Mouse (Mus musculus): Measurements from ENCODE around the gene Gm15217. TPM values are rescaled to one million over a fixed set of nuclear protein-coding genes. Genes with fewer than 3 reads are reported as not detected.

Gene Gm15217
- polyA plus RNA-seq, 1 experiment from 2014 or later: not detected

GRCm38 (mm10) chr14:46384946-46385691, 5.9 kb downstream of the Gm15217 start:
- WGBS (ENCODE audit: insufficient replicate concordance): 29% methylated on average over 14 of the region's 14 CpGs

GRCm38 (mm10) chr14:46385701-46386477, 6.7 kb downstream of the Gm15217 start:
- 1% methylated on average over 39 of the region's 39 CpGs for WGBS (ENCODE audit: insufficient replicate concordance)
- H3K4me1 ChIP-seq (replicated peaks): peaks cover 23% of the 10 kb centered on the region
- no peak overlapping the region for H3K27ac ChIP-seq
- DNase-seq: no peak
- peak overlapping the region; percentile 56 for H3K4me3 ChIP-seq (replicated peaks)
- H3K27me3 ChIP-seq: peaks cover 89% of the 10 kb centered on the region
- H3K9me3 ChIP-seq (replicated peaks): no peaks in the 10 kb centered on the region
- no peaks in the 10 kb centered on the region for H3K36me3 ChIP-seq
- H3K4me2 ChIP-seq: peak overlapping the region; percentile 70
- no peak for ATAC-seq (ENCODE audit: low read depth)
- H3K9ac ChIP-seq: peak overlapping the region; percentile 29; the same call in 1 of the 2 replicates

More at GRCm38 (mm10) chr14:46384946-46385691, 5.9 kb downstream of the Gm15217 start:
- H3K27me3 ChIP-seq: peaks cover 88% of the 10 kb centered on the region
- H3K4me2 ChIP-seq: peak overlapping the region; percentile 70
- peak overlapping the region; percentile 29; the same call in 1 of the 2 replicates for H3K9ac ChIP-seq
- H3K9me3 ChIP-seq (replicated peaks): no peaks in the 10 kb centered on the region
- no peaks in the 10 kb centered on the region for H3K36me3 ChIP-seq
- DNase-seq (no peak), ATAC-seq (ENCODE audit: low read depth) (no peak)
- peaks cover 21% of the 10 kb centered on the region for H3K4me1 ChIP-seq (replicated peaks)
- peak overlapping the region; percentile 56 for H3K4me3 ChIP-seq (replicated peaks)
- H3K27ac ChIP-seq: no peak overlapping the region

- Histone ChIP-seq H3K27me3 (peaks cover 89% of the 10 kb centered on the region), H3K4me3 (replicated peaks) (peak overlapping the region; percentile 56), H3K4me1 (replicated peaks) (peaks cover 23% of the 10 kb centered on the region), H3K27ac (no peak overlapping the region), H3K9ac (peak overlapping the region; percentile 24; the same call in 1 of the 2 replicates), H3K4me2 (peak overlapping the region; percentile 70), H3K36me3 (no peaks in the 10 kb centered on the region), H3K9me3 (replicated peaks) (no peaks in the 10 kb centered on the region)
- 2% methylated on average over 28 of the region's 28 CpGs for WGBS (ENCODE audit: insufficient replicate concordance)
- 0 out of 2 replicates have a peak, but pooled peaks have one; percentile 5 for ATAC-seq (ENCODE audit: low read depth)
- DNase-seq: no peak
Measured at GRCm38 (mm10) chr14:46386478-46387356, 7.5 kb downstream of the Gm15217 start.

- no peak overlapping the region for H3K27ac ChIP-seq
- peak; percentile 84 for ATAC-seq (ENCODE audit: low read depth)
- WGBS (ENCODE audit: insufficient replicate concordance): under 1% methylated on average over 27 of the region's 27 CpGs
Measured at GRCm38 (mm10) chr14:46387357-46387671, 8.1 kb downstream of the Gm15217 start.

GRCm38 (mm10) chr14:46387821-46388481, 8.7 kb downstream of the Gm15217 start:
- peak overlapping the region; percentile 70 for H3K4me2 ChIP-seq
- no peak overlapping the region for H3K27ac ChIP-seq
- H3K27me3 ChIP-seq: peaks cover 94% of the 10 kb centered on the region
- ATAC-seq (ENCODE audit: low read depth) (0 out of 2 replicates have a peak, but pooled peaks have one; percentile 16), DNase-seq (no peak)
- H3K4me1 ChIP-seq (replicated peaks): peaks cover 23% of the 10 kb centered on the region
- H3K9me3 ChIP-seq (replicated peaks): no peaks in the 10 kb centered on the region
- no peak overlapping the region for H3K9ac ChIP-seq
- peak overlapping the region; percentile 56 for H3K4me3 ChIP-seq (replicated peaks)
- no peaks in the 10 kb centered on the region for H3K36me3 ChIP-seq
- WGBS (ENCODE audit: insufficient replicate concordance): 1% methylated on average over 41 of the region's 41 CpGs

More at GRCm38 (mm10) chr14:46387357-46387671, 8.1 kb downstream of the Gm15217 start:
- peak overlapping the region; percentile 70 for H3K4me2 ChIP-seq
- H3K4me1 ChIP-seq (replicated peaks): peaks cover 23% of the 10 kb centered on the region
- H3K36me3 ChIP-seq: no peaks in the 10 kb centered on the region
- DNase-seq: no peak
- H3K9me3 ChIP-seq (replicated peaks): no peaks in the 10 kb centered on the region
- peaks cover 94% of the 10 kb centered on the region for H3K27me3 ChIP-seq
- H3K9ac ChIP-seq: no peak overlapping the region
- H3K4me3 ChIP-seq (replicated peaks): peak overlapping the region; percentile 56

- DNase-seq (no peak), ATAC-seq (ENCODE audit: low read depth) (no peak)
- H3K27ac ChIP-seq: no peak overlapping the region
- no peaks in the 10 kb centered on the region for H3K36me3 ChIP-seq
- peak overlapping the region; percentile 70 for H3K4me2 ChIP-seq
- peaks cover 23% of the 10 kb centered on the region for H3K4me1 ChIP-seq (replicated peaks)
- peak overlapping the region; percentile 56 for H3K4me3 ChIP-seq (replicated peaks)
- H3K9me3 ChIP-seq (replicated peaks): no peaks in the 10 kb centered on the region
- 1% methylated on average over 27 of the region's 27 CpGs for WGBS (ENCODE audit: insufficient replicate concordance)
- H3K27me3 ChIP-seq: peaks cover 91% of the 10 kb centered on the region
- no peak overlapping the region for H3K9ac ChIP-seq
Measured at GRCm38 (mm10) chr14:46388636-46389035, 9.4 kb downstream of the Gm15217 start.

- no peak overlapping the region for H3K27ac ChIP-seq
- H3K4me1 ChIP-seq (replicated peaks): peaks cover 23% of the 10 kb centered on the region
- peaks cover 85% of the 10 kb centered on the region for H3K27me3 ChIP-seq
- H3K9ac ChIP-seq: no peak overlapping the region
- H3K4me3 ChIP-seq (replicated peaks): peak overlapping the region; percentile 26
- no peak for ATAC-seq (ENCODE audit: low read depth)
- no peaks in the 10 kb centered on the region for H3K9me3 ChIP-seq (replicated peaks)
- H3K36me3 ChIP-seq: no peaks in the 10 kb centered on the region
- H3K4me2 ChIP-seq: peak overlapping the region; percentile 40
- no peak for DNase-seq
- WGBS (ENCODE audit: insufficient replicate concordance): 5% methylated on average over 24 of the region's 24 CpGs
Measured at GRCm38 (mm10) chr14:46389438-46390248, 10.4 kb downstream of the Gm15217 start.

- no peak within 1 kb of the TSS for H3K9ac ChIP-seq
- H3K27ac ChIP-seq: no peak within 1 kb of the TSS
- peaks cover 83% of the 10 kb centered on the region for H3K27me3 ChIP-seq
- 3% methylated on average over 26 of the region's 26 CpGs for WGBS (ENCODE audit: insufficient replicate concordance)
- peak within 1 kb of the TSS; percentile 40 for H3K4me2 ChIP-seq
- no peaks in the 10 kb centered on the region for H3K36me3 ChIP-seq
- H3K4me3 ChIP-seq (replicated peaks): peak within 1 kb of the TSS; percentile 26
- no peak for DNase-seq
- ATAC-seq (ENCODE audit: low read depth): no peak
- peaks cover 23% of the 10 kb centered on the region for H3K4me1 ChIP-seq (replicated peaks)
- no peaks in the 10 kb centered on the region for H3K9me3 ChIP-seq (replicated peaks)
Measured at GRCm38 (mm10) chr14:46390249-46390775, 11.1 kb downstream of the Gm15217 start, which contains the start of gene Bmp4. Bmp4 (minus strand) TSS chr14:46390669.

GRCm38 (mm10) chr14:46391621-46392170, 12.5 kb downstream of the Gm15217 start:
- ATAC-seq (ENCODE audit: low read depth) (no peak), DNase-seq (no peak)
- peaks cover 76% of the 10 kb centered on the region for H3K27me3 ChIP-seq
- H3K36me3 ChIP-seq: no peaks in the 10 kb centered on the region
- H3K9me3 ChIP-seq (replicated peaks): no peaks in the 10 kb centered on the region
- peaks cover 23% of the 10 kb centered on the region for H3K4me1 ChIP-seq (replicated peaks)
- H3K4me2 ChIP-seq: no peak overlapping the region
- H3K9ac ChIP-seq: no peak overlapping the region
- H3K27ac ChIP-seq: no peak overlapping the region
- WGBS (ENCODE audit: insufficient replicate concordance): 33% methylated on average over 6 of the region's 6 CpGs
- no peak overlapping the region for H3K4me3 ChIP-seq (replicated peaks)

All from liver, embryonic 13.5 days (tissue).